Comparison of ENCODE assay signal across 7 mouse cellular contexts in genomic region chr5:35582445-35583220, GRCm38 (mm10). TPM values are rescaled to one million over a fixed set of nuclear protein-coding genes. Genes with fewer than 3 reads are reported as not detected.
DNase-seq lines count a peak whose midpoint lies in the region; ATAC-seq lines count a peak whose summit lies in the region.

TSS of gene Acox3 (plus strand) at chr5:35583040.

- ATAC-seq in granulocyte monocyte progenitor cell, adult 5-6 weeks (replicated peaks; ENCODE audit: poor library complexity, severe bottlenecking) = peak; percentile 80
- ATAC-seq in midbrain, embryonic 13.5 days = peak; percentile 96

- H3K4me1 ChIP-seq in embryonic facial prominence, embryonic 10.5 days = peaks cover 15% of the 10 kb centered on the region
- H3K4me1 ChIP-seq in limb, embryonic 10.5 days = peaks cover 12% of the 10 kb centered on the region
- peaks cover 19% of the 10 kb centered on the region for H3K4me1 ChIP-seq in midbrain, embryonic 13.5 days (replicated peaks)

- H3K9ac ChIP-seq in midbrain, embryonic 13.5 days (replicated peaks) = peak within 1 kb of the TSS; percentile 71

- peak within 1 kb of the TSS; percentile 67 for H3K4me3 ChIP-seq in embryonic facial prominence, embryonic 10.5 days
- peak within 1 kb of the TSS; percentile 74 for H3K4me3 ChIP-seq in limb, embryonic 10.5 days
- H3K4me3 ChIP-seq in midbrain, embryonic 13.5 days (replicated peaks) = peak within 1 kb of the TSS; percentile 71

- WGBS in embryonic facial prominence, embryonic 10.5 days = under 1% methylated on average over 35 of the region's 35 CpGs
- WGBS in limb, embryonic 10.5 days = 1% methylated on average over 35 of the region's 35 CpGs
- WGBS in midbrain, embryonic 13.5 days = under 1% methylated on average over 35 of the region's 35 CpGs

- no peaks in the 10 kb centered on the region for H3K27me3 ChIP-seq in embryonic facial prominence, embryonic 10.5 days (replicated peaks; ENCODE audit: low read depth, poor library complexity, severe bottlenecking)
- no peaks in the 10 kb centered on the region for H3K27me3 ChIP-seq in limb, embryonic 10.5 days (ENCODE audit: low read depth, poor library complexity, severe bottlenecking)
- H3K27me3 ChIP-seq in midbrain, embryonic 13.5 days = peaks cover 26% of the 10 kb centered on the region

- H3K27ac ChIP-seq in embryonic facial prominence, embryonic 10.5 days (replicated peaks) = peak within 1 kb of the TSS; percentile 66
- H3K27ac ChIP-seq in limb, embryonic 10.5 days = peak within 1 kb of the TSS; percentile 67
- H3K27ac ChIP-seq in midbrain, embryonic 13.5 days = peak within 1 kb of the TSS; percentile 61

- H3K9me3 ChIP-seq in embryonic facial prominence, embryonic 10.5 days = no peaks in the 10 kb centered on the region
- H3K9me3 ChIP-seq in limb, embryonic 10.5 days (replicated peaks) = no peaks in the 10 kb centered on the region
- H3K9me3 ChIP-seq in midbrain, embryonic 13.5 days = no peaks in the 10 kb centered on the region

- H3K36me3 ChIP-seq in embryonic facial prominence, embryonic 10.5 days (replicated peaks) = no peaks in the 10 kb centered on the region
- no peaks in the 10 kb centered on the region for H3K36me3 ChIP-seq in limb, embryonic 10.5 days
- H3K36me3 ChIP-seq in midbrain, embryonic 13.5 days = peaks cover 2% of the 10 kb centered on the region; the same call in 1 of the 2 replicates

- DNase-seq in adrenal gland, postnatal 10 days = peak; percentile 98
- peak; percentile 95 for DNase-seq in embryonic facial prominence, embryonic 10.5 days (ENCODE audit: low spot score)
- DNase-seq in kidney, adult 11 months = peak; percentile 97
- peak; percentile 94 for DNase-seq in limb, embryonic 10.5 days (ENCODE audit: low spot score)
- peak; percentile 85 for DNase-seq in spleen, adult 12 weeks (ENCODE audit: low spot score)

- H3K4me2 ChIP-seq in midbrain, embryonic 13.5 days (replicated peaks) = peak within 1 kb of the TSS; percentile 67

RNA-seq across cellular contexts. Expression of gene Acox3, which starts in this region (rescaled TPM):
- 10 to 100 TPM; 30.5 to 41.1 TPM for total RNA-seq in adrenal gland, postnatal 10 days (2021)
- polyA plus RNA-seq in embryonic facial prominence, embryonic 10.5 days (2016; fragmentation: Nextera tagmentation; extraction: Ambion mirVana) = 10.9 and 11.0 TPM in 2 replicates
- 41.4 and 56.5 TPM in 2 replicates for total RNA-seq in granulocyte monocyte progenitor cell, adult 5-6 weeks (2014; fragmentation: Nextera tagmentation)
- 25.3 and 34.5 TPM in 2 replicates for total RNA-seq in granulocyte monocyte progenitor cell, adult 5-6 weeks (2017)
- polyA plus RNA-seq in limb, embryonic 10.5 days (2016; fragmentation: Nextera tagmentation; extraction: Ambion mirVana) = 7.3 and 11.5 TPM in 2 replicates
- polyA plus RNA-seq in midbrain, embryonic 13.5 days (2015; fragmentation: Nextera tagmentation; extraction: Ambion mirVana) = 15.5 and 17.0 TPM in 2 replicates

Comparison
In these comparisons a context has a peak if more than half of its experiments do, and no peak if none do; other contexts are left out.
1. Peak in every context shown above with its lines: DNase-seq, ATAC-seq, H3K4me3 ChIP-seq and H3K27ac ChIP-seq.